Mouse (Mus musculus) heart, postnatal 10 days (tissue): ENCODE data around the gene Kcnj6. TPM values are rescaled to one million over a fixed set of nuclear protein-coding genes. Genes with fewer than 3 reads are reported as not detected.

ENCODE experiments used
- DNase-seq, 2 experiments: peaks; one replicate each; pipeline ENCODE4 v3.0.0; 2021
- intact Hi-C: fragments of 180-260 bp; cut with DNase I; formaldehyde crosslinking; loops from one replicate; pipeline ENCODE4 v1.15.1; 2025
- total RNA-seq, 2 experiments: library from RNA; stranded (reverse); gene quantifications; 2 replicates each; pipeline ENCODE4 v1.2.3; 2021

Gene Kcnj6
- not detected for total RNA-seq

- intact Hi-C loops: loop anchor here (2.0 to 5.0 kb wide), 2 partner anchors 181 to 210 kb away; no protein-coding TSS in a partner anchor
- DNase-seq: peak in 1 of 2 experiments; percentile 1
Observed at GRCm38 (mm10) chr16:94997340-94997849, at the start of gene Kcnj6. Gene Kcnj6 (minus strand): TSS chr16:94997701.

- DNase-seq: no peak
- intact Hi-C loops: no loop called here
Observed at GRCm38 (mm10) chr16:95009937-95010336, 12.4 kb upstream of the Kcnj6 start.

GRCm38 (mm10) chr16:95004599-95004998 is 7.1 kb upstream of the Kcnj6 start:
- intact Hi-C loops: no loop called here
- DNase-seq: peak in 1 of 2 experiments; percentile 34

GRCm38 (mm10) chr16:94999551-94999950 is 2.0 kb upstream of the Kcnj6 start:
- DNase-seq: no peak

GRCm38 (mm10) chr16:94999019-94999418 is 1.5 kb upstream of the Kcnj6 start:
- intact Hi-C loops: loop anchor here (5.0 kb wide), 1 partner anchor 212 kb away; no protein-coding TSS in a partner anchor
- DNase-seq: no peak

More at GRCm38 (mm10) chr16:94999551-94999950, 2.0 kb upstream of the Kcnj6 start:
- intact Hi-C loops: loop anchor here (5.0 kb wide), 1 partner anchor 212 kb away; no protein-coding TSS in a partner anchor

- no peak for DNase-seq
- intact Hi-C loops: loop anchor here (2.0 to 5.0 kb wide), 2 partner anchors 180 to 210 kb away; no protein-coding TSS in a partner anchor
Observed at GRCm38 (mm10) chr16:94996791-94997281, 665 bp downstream of the Kcnj6 start.

- intact Hi-C loops: loop anchor here (2.0 to 5.0 kb wide), 2 partner anchors 179 to 208 kb away; no protein-coding TSS in a partner anchor
- peak; percentile 60 to 71 for DNase-seq
Observed at GRCm38 (mm10) chr16:94995542-94996131, 1.9 kb downstream of the Kcnj6 start.

- intact Hi-C loops: loop anchor here (5.0 kb wide), 1 partner anchor 208 kb away; no protein-coding TSS in a partner anchor
- DNase-seq: no peak
Observed at GRCm38 (mm10) chr16:94994924-94995323, 2.6 kb downstream of the Kcnj6 start.

GRCm38 (mm10) chr16:94994148-94994547 is 3.4 kb downstream of the Kcnj6 start:
- no peak for DNase-seq
- intact Hi-C loops: no loop called here

- intact Hi-C loops: no loop called here
- no peak for DNase-seq
Observed at GRCm38 (mm10) chr16:94990114-94990513, 7.4 kb downstream of the Kcnj6 start.

- DNase-seq: peak in 1 of 2 experiments; percentile 8
- intact Hi-C loops: no loop called here
Observed at GRCm38 (mm10) chr16:94986731-94987130, 10.8 kb downstream of the Kcnj6 start.

- DNase-seq: no peak
- intact Hi-C loops: no loop called here
Observed at GRCm38 (mm10) chr16:94984263-94984662, 13.2 kb downstream of the Kcnj6 start.

- no peak for DNase-seq
- intact Hi-C loops: no loop called here
Observed at GRCm38 (mm10) chr16:94980374-94980773, 17.1 kb downstream of the Kcnj6 start.

GRCm38 (mm10) chr16:94979499-94979898 is 18.0 kb downstream of the Kcnj6 start:
- intact Hi-C loops: no loop called here
- no peak for DNase-seq

- intact Hi-C loops: no loop called here
- peak; percentile 50 to 67 for DNase-seq
Observed at GRCm38 (mm10) chr16:94972080-94972855, 25.2 kb downstream of the Kcnj6 start.

- intact Hi-C loops: no loop called here
- DNase-seq: no peak
Observed at GRCm38 (mm10) chr16:94968941-94969340, 28.6 kb downstream of the Kcnj6 start.

GRCm38 (mm10) chr16:94968472-94968871 is 29.0 kb downstream of the Kcnj6 start:
- no peak for DNase-seq
- intact Hi-C loops: no loop called here

- intact Hi-C loops: no loop called here
- no peak for DNase-seq
Observed at GRCm38 (mm10) chr16:94957156-94957828, 40.2 kb downstream of the Kcnj6 start.

- DNase-seq: no peak
- intact Hi-C loops: no loop called here
Observed at GRCm38 (mm10) chr16:94956410-94956809, 41.1 kb downstream of the Kcnj6 start.

- intact Hi-C loops: no loop called here
- DNase-seq: no peak
Observed at GRCm38 (mm10) chr16:94953294-94953693, 44.2 kb downstream of the Kcnj6 start.

GRCm38 (mm10) chr16:94949172-94949571 is 48.3 kb downstream of the Kcnj6 start:
- DNase-seq: no peak
- intact Hi-C loops: no loop called here
